Mouse (Mus musculus) kidney, adult 11 months (tissue): Measurements from ENCODE around the gene St7.

ENCODE experiments used
- DNase-seq: peaks from one replicate; pipeline ENCODE4 v3.0.0; 2022

Gene St7

DNA sequence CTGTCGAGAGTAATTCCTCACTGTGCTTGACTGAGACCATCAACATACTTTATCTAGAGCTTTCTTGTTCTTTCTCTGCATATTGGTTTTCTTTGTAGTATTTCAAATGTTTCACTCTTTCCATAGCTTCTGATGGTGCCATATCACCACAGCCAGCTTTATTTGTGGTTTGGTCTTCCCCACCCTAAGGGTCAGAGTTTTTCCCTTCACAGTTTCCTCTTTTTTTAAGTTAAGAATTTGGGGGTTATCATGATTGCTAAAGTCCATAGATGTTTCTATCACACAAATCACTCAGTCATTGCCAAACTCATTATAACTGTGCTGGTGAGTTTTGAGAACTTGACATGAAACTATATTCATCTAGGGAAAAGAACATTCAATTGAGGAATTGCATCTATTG lies 277.1 kb downstream of the St7 start:
- no peak for DNase-seq

DNA sequence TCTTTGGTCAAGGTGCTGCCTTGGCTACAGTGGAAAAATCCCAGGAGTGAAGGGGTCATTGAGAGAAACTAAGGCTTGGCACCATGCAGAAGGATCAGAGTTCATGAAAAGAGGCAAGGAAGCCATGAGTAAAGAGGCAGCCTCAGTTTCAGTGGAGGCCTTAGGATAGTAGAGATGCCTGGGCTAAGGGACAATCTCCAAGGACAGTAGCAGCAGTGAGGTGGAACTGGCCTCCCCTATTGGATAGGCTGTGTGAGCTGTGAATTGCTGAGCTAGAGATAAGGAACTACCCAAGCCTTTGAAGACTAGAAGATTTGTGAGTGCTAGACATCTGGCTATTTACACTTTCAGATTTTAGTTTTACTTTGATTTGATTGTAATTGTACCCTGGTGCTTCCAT lies 278.7 kb downstream of the St7 start:
- DNase-seq, result no peak

DNA sequence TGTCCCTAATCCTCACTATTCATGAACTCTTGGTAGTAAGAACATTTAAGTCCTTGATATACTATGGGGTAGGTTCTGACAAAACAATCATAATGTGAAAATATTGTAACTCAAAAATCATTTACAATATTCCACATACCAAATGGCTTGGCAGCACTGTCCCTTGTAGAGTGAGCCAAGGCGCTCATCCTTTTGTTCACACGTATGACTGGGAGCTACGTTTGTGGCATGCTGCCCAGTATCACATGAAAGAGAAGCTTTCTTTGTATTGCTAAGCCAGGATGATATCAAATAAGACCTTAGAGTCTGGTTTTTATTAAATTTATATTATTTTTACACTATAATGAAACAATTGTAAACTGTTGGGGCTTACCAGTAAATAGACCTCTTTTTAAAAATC lies 281.7 kb downstream of the St7 start:
- no peak for DNase-seq

DNA sequence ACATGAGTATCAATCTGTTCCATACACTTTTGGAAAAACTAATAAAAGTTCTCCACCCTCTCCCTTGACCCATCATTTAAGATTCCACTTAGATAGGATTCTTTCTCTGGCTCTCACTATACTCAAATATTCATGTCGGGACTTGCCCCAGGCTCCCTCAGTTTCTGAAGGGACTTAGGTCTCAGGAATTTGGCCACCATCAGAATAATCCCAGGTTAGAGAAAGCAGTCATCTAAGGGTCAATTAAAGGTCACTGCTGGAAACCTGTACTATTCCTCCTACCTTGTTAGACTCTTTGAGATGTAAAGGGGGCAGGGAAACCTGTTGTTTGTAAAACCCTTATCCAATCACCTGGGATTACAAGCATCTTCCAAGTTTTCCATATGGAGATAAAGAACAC lies 284.4 kb downstream of the St7 start:
- no peak for DNase-seq

DNA sequence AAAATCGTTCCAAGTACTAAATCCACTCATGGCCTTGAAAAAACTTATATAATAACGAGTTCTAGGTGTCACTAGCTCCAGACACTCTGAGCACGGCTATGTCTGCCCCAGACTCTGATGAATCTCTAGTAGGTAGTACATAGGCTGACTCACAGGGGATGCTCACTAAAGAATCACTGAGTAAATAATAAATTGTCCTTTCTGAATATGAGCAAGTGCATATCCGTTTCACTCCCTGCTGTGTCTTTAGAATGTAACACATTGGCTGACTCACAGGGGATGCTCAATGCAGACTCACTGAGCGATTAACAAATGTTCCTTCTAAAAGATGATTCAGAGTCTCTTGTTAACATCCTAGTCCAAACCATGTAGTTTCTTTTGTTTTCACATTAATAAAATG lies 285.6 kb downstream of the St7 start:
- no peak for DNase-seq

DNA sequence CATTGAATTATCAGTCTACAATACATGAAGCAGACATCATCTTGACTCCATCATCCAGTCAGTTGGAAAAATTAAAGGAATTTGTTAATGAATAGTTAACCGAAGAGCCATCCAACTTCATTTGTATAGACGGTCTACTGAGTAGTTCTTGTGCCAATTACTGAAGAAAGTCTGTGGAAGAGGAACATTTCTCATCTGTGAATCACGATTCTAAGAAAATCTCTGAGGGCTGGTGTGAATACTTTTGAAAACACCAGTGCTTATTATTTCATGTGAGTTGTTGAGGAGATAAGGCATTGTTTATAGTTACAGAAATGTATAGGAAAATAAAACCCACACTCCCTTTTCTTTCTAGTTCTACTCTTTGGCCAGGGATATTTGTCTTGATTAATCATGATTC lies 286.1 kb downstream of the St7 start:
- no peak for DNase-seq

DNA sequence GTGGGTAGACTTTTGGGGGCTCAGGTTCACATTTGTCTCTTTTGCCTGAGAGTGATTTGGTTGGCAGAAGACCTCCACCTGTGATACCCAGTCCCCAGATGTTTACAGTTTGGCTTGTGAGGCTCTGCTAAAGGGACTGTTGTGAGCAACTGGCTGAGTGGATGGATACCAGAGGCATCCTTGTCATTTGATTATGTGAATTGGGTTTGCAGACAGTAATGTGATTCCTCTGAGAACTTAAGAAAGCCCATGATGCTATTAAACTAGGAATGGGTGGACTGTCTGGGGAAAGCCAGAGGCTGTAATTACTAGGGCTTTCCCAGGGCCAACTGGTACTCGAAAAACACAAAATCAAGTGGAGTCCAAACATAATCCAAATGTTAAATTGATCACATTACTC lies 286.6 kb downstream of the St7 start:
- DNase-seq, result no peak

DNA sequence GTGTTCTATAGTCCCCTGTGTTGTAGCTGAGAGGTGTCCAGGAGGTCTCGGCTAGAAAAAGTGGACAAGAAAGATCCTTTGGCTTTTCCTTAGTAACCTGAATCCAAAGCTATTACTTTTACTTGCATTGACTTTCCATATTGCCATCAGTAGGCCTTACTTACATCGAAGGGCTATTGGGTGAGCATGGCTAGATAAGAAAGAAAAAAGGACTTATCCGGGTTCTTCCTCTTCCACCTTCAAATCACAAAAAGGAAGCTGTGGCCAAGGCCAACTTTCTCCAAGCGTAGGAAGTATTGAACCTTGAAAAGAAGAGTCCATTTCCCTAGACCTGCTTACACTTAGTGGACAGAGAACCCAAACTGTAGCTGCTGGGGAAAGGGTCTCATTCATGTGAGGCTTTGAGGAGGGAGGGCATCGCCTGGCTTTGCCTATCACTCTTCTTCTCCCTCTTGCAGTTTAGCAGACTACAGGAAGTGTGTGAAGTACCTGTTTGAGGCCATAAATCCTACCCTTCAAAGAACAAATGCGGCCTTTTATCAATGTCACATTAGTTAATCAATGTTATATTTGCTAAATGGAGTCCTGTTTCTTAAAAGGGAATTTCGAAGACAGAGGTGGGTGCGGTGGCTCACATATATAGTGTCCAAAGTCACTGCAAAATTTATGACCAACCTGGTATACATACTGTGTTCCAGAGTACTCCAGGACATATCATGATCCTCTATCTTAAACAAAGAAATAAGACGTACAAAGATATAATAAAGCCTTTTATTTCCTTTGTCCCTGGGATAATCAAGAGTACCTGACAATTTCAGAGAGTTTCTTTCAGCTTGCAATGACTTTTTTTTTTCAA lies 297.7 kb downstream of the St7 start:
- no peak for DNase-seq

DNA sequence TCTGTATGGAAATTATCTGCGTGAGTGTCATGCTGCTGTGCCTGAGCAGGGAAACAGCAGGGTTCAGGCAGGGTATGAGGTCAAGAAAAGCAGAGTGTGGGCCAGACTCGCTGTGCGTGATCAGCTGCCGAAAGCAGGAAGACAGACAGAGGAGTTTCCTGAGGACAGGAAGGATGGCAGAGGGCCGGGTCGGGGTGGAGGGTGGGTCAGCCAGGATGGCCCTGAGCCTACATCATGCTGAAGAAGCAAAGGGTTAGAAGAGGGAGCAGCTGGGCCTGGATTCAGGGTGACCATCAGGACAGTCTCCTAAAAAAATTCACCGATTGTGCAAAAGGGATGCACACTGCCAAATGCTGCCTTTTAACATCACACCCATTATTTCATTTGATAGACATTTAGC lies 298.9 kb downstream of the St7 start:
- peak; percentile 14 for DNase-seq
